Mouse (Mus musculus) large intestine, adult 2 months (tissue): ENCODE measurements around the gene Lrp6. TPM values are rescaled to one million over a fixed set of nuclear protein-coding genes. Genes with fewer than 3 reads are reported as not detected.

ENCODE experiments used
- DNase-seq: peaks from one replicate; pipeline ENCODE4 v3.0.0-alpha.2; 2012; ENCODE audit warnings: low read depth, low spot score
- WGBS: fragments of 180-500 bp; shearing (Covaris S2); methylation state at CpG from one replicate; pipeline ENCODE4 v1.1.7; 2018; 5-methylcytosine and 5-hydroxymethylcytosine counted together
- polyA plus RNA-seq: library from polyadenylated mRNA; depleted of rRNA; stranded (reverse); fragments of >200 nt; gene quantifications from 2 replicates; pipeline ENCODE4 v1.2.3, GENCODE M21; 2012

Lrp6 gene
- polyA plus RNA-seq, 1 experiment, result 11.2 TPM

- 84% methylated on average over 4 of the region's 4 CpGs for WGBS
- DNase-seq, result no peak
Observed at GRCm38 (mm10) chr6:134538805-134539204, 28.0 kb downstream of the Lrp6 start.

- WGBS, result 77% methylated on average over 10 of the region's 10 CpGs
- no peak for DNase-seq
Observed at GRCm38 (mm10) chr6:134537461-134538117, 29.2 kb downstream of the Lrp6 start.

- 31% methylated on average over 7 of the region's 7 CpGs for WGBS
Observed at GRCm38 (mm10) chr6:134535169-134535568, 31.6 kb downstream of the Lrp6 start.

GRCm38 (mm10) chr6:134533021-134533420, 33.7 kb downstream of the Lrp6 start:
- WGBS, result 60% methylated on average over 3 of the region's 3 CpGs
- no peak for DNase-seq

More at GRCm38 (mm10) chr6:134535169-134535568, 31.6 kb downstream of the Lrp6 start:
- no peak for DNase-seq

GRCm38 (mm10) chr6:134531950-134532349, 34.8 kb downstream of the Lrp6 start:
- no peak for DNase-seq
- 47% methylated on average over 1 of the region's 1 CpGs for WGBS

- 78% methylated on average over 4 of the region's 4 CpGs for WGBS
- DNase-seq, result no peak
Observed at GRCm38 (mm10) chr6:134529340-134529739, 37.4 kb downstream of the Lrp6 start.

- WGBS, result 97% methylated on average over 7 of the region's 7 CpGs
- DNase-seq, result no peak
Observed at GRCm38 (mm10) chr6:134528396-134528795, 38.4 kb downstream of the Lrp6 start.

GRCm38 (mm10) chr6:134527596-134528128, 39.1 kb downstream of the Lrp6 start:
- DNase-seq, result no peak
- 31% methylated on average over 6 of the region's 6 CpGs for WGBS

- 77% methylated on average over 10 of the region's 10 CpGs for WGBS
- no peak for DNase-seq
Observed at GRCm38 (mm10) chr6:134526821-134527595, 39.8 kb downstream of the Lrp6 start.

GRCm38 (mm10) chr6:134526275-134526674, 40.5 kb downstream of the Lrp6 start:
- DNase-seq, result no peak
- WGBS, result 93% methylated on average over 5 of the region's 5 CpGs

- 67% methylated on average over 10 of the region's 10 CpGs for WGBS
- DNase-seq, result no peak
Observed at GRCm38 (mm10) chr6:134521411-134521810, 45.4 kb downstream of the Lrp6 start.

GRCm38 (mm10) chr6:134520821-134521220, 45.9 kb downstream of the Lrp6 start:
- DNase-seq, result no peak
- WGBS, result 15% methylated on average over 3 of the region's 3 CpGs

- 66% methylated on average over 5 of the region's 5 CpGs for WGBS
- no peak for DNase-seq
Observed at GRCm38 (mm10) chr6:134518450-134518849, 48.3 kb downstream of the Lrp6 start.

GRCm38 (mm10) chr6:134517141-134517540, 49.6 kb downstream of the Lrp6 start:
- no peak for DNase-seq
- 36% methylated on average over 4 of the region's 4 CpGs for WGBS

- 24% methylated on average over 4 of the region's 4 CpGs for WGBS
- peak; percentile 80 for DNase-seq
Observed at GRCm38 (mm10) chr6:134515416-134515815, 51.3 kb downstream of the Lrp6 start.

GRCm38 (mm10) chr6:134513896-134514510, 52.8 kb downstream of the Lrp6 start:
- 73% methylated on average over 3 of the region's 3 CpGs for WGBS
- no peak for DNase-seq

GRCm38 (mm10) chr6:134513011-134513410, 53.8 kb downstream of the Lrp6 start:
- whole genome bisulfite sequencing, result 77% methylated on average over 6 of the region's 6 CpGs
- DNase-seq, result no peak

GRCm38 (mm10) chr6:134512478-134512877, 54.3 kb downstream of the Lrp6 start:
- WGBS, result 48% methylated on average over 2 of the region's 2 CpGs
- no peak for DNase-seq

- DNase-seq, result no peak
Observed at GRCm38 (mm10) chr6:134511118-134511517, 55.6 kb downstream of the Lrp6 start.

- no peak for DNase-seq
- WGBS, result 62% methylated on average over 2 of the region's 2 CpGs
Observed at GRCm38 (mm10) chr6:134510280-134510679, 56.5 kb downstream of the Lrp6 start.
